Mouse (Mus musculus) adrenal gland, postnatal 4 days (tissue): ENCODE data around the gene Senp1. TPM values are rescaled to one million over a fixed set of nuclear protein-coding genes. Genes with fewer than 3 reads are reported as not detected.

Experiments
- DNase-seq, 2 experiments: peaks; one replicate each; pipeline ENCODE4 v3.0.0; 2021 to 2022; ENCODE audit warnings: low spot score in 2 of 2, mixed read lengths in 2 of 2
- total RNA-seq, 2 experiments: library from RNA; stranded (reverse); gene quantifications; 2 replicates each; pipeline ENCODE4 v1.2.3; 2021

Senp1 gene
- total RNA-seq, 2 experiments from 2014 or later = 26.0 to 28.8 TPM

- DNase-seq = no peak
These were observed 38.3 kb downstream of the Senp1 start for GRCm38 (mm10) chr15:98055246-98055645.

- DNase-seq = no peak
These were observed 41.9 kb downstream of the Senp1 start for GRCm38 (mm10) chr15:98051685-98052084.

- no peak for DNase-seq
These were observed 44.4 kb downstream of the Senp1 start for GRCm38 (mm10) chr15:98048918-98049700.

GRCm38 (mm10) chr15:98044387-98044786 lies 49.2 kb downstream of the Senp1 start:
- no peak for DNase-seq

- DNase-seq = no peak
These were observed 49.6 kb downstream of the Senp1 start for GRCm38 (mm10) chr15:98043967-98044366.

GRCm38 (mm10) chr15:98042508-98042907 lies 51.0 kb downstream of the Senp1 start:
- no peak for DNase-seq

- DNase-seq = no peak
These were observed 53.9 kb downstream of the Senp1 start for GRCm38 (mm10) chr15:98039682-98040081.

- no peak for DNase-seq
These were observed 57.0 kb downstream of the Senp1 start for GRCm38 (mm10) chr15:98036578-98036977.

- DNase-seq = no peak
These were observed 58.3 kb downstream of the Senp1 start for GRCm38 (mm10) chr15:98035076-98035755.

GRCm38 (mm10) chr15:98033233-98033748 lies 60.3 kb downstream of the Senp1 start:
- no peak for DNase-seq

- no peak for DNase-seq
These were observed 63.7 kb downstream of the Senp1 start for GRCm38 (mm10) chr15:98029798-98030197.

- no peak for DNase-seq
These were observed 66.3 kb downstream of the Senp1 start for GRCm38 (mm10) chr15:98026967-98027904.

- no peak for DNase-seq
These were observed 67.9 kb downstream of the Senp1 start for GRCm38 (mm10) chr15:98025611-98026010.

GRCm38 (mm10) chr15:98023137-98023536 lies 70.4 kb downstream of the Senp1 start:
- no peak for DNase-seq

GRCm38 (mm10) chr15:98021886-98022285 lies 71.7 kb downstream of the Senp1 start:
- no peak for DNase-seq

GRCm38 (mm10) chr15:98019047-98019446 lies 74.5 kb downstream of the Senp1 start:
- no peak for DNase-seq

- DNase-seq = no peak
These were observed 75.6 kb downstream of the Senp1 start for GRCm38 (mm10) chr15:98017925-98018324.

GRCm38 (mm10) chr15:98012810-98013209 lies 80.7 kb downstream of the Senp1 start:
- DNase-seq = no peak

- no peak for DNase-seq
These were observed 88.4 kb downstream of the Senp1 start for GRCm38 (mm10) chr15:98005181-98005580.

GRCm38 (mm10) chr15:98004740-98005159 lies 88.8 kb downstream of the Senp1 start:
- DNase-seq = no peak
